Mouse (Mus musculus): ENCODE data around the gene Enox1.

DNA sequence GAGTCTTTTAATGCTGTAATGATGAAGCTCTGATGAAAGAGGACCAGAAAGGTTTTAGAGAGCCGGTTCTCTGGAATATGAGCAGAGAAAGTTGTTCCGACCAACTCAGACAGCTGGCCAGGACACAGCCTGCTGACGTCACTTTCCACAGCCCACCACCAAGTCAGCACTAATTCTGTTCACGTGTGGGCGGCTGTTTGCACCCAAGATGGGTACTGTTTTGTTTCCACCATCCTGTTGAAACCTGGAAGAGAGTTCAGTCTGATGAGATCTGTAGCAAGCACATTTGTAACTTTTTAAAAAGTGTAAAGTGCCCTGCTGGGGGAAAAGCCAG is 424.3 kb downstream of the Enox1 start:
- no peak for TF ChIP-seq MAX (IDR thresholded peaks at IDR 0.05; ENCODE audit: low read length)
- no peak for TF ChIP-seq CTCF (conservative IDR thresholded peaks at IDR 0.05 in 1 of 2, IDR thresholded peaks at IDR 0.05 in 1 of 2; ENCODE audit: low read depth in 2 of 2, low read length in 2 of 2)
- TF ChIP-seq RAD21 (IDR thresholded peaks at IDR 0.05; ENCODE audit: low read depth, low read length): no peak
- no peak for TF ChIP-seq NRF1 (IDR thresholded peaks at IDR 0.05; ENCODE audit: low read depth, low read length)
- no peak for TF ChIP-seq POLR2A (IDR thresholded peaks at IDR 0.05; ENCODE audit: low read depth, low read length)
- no peak for TF ChIP-seq USF1 (IDR thresholded peaks at IDR 0.05; ENCODE audit: low read depth, low read length)
